ENCODE assay signal across 23 mouse cellular contexts in genomic region chr2:72857377-72857776, GRCm38 (mm10).
A peak's percentile ranks its signal among the peaks of the same experiment; 100 is the strongest.
DNase-seq lines count a peak whose midpoint lies in the region; ATAC-seq and TF ChIP-seq lines count a peak whose summit lies in the region.
"Had no signal": no experiment of that assay in that cellular context is flagged by ENCODE, and none has a peak within 500 bp of the region (broad histone marks: within the 10 kb centered on the region; RNA-seq: fewer than 3 reads in every experiment).

No protein-coding gene starts in this region.

- no peak overlapping the region for H3K4me3 ChIP-seq in lung, postnatal 0 days (ENCODE audit: low read depth, low read length)
- H3K4me3 ChIP-seq: embryonic facial prominence, embryonic 12.5 days; embryonic facial prominence, embryonic 15.5 days; heart, adult 2 months; heart, embryonic 10.5 days; heart, embryonic 13.5 days; hindbrain, embryonic 12.5 days had no signal

- ATAC-seq in inflammation-experienced regulatory T-cells, adult 6 months: peak; percentile 60
- ATAC-seq in lung, postnatal 0 days: no peak
- ATAC-seq: forebrain, embryonic 14.5 days; forebrain, postnatal 0 days; hindbrain, embryonic 16.5 days; intestine, postnatal 0 days had no signal

- TF ChIP-seq EP300 in lung, postnatal 0 days (IDR thresholded peaks at IDR 0.05): no peak

- H3K9ac ChIP-seq in lung, postnatal 0 days (replicated peaks; ENCODE audit: low read depth): no peak overlapping the region
- H3K9ac ChIP-seq: embryonic facial prominence, embryonic 12.5 days; embryonic facial prominence, embryonic 15.5 days; forebrain, postnatal 0 days; heart, embryonic 13.5 days; hindbrain, embryonic 12.5 days had no signal

- no peaks in the 10 kb centered on the region for H3K9me3 ChIP-seq in lung, postnatal 0 days (ENCODE audit: low read length)
- H3K9me3 ChIP-seq: embryonic facial prominence, embryonic 12.5 days; embryonic facial prominence, embryonic 15.5 days; heart, embryonic 10.5 days; heart, embryonic 13.5 days; hindbrain, embryonic 12.5 days had no signal

- H3K27me3 ChIP-seq in lung, postnatal 0 days (replicated peaks; ENCODE audit: insufficient read depth, low read length): no peaks in the 10 kb centered on the region
- H3K27me3 ChIP-seq: embryonic facial prominence, embryonic 12.5 days; embryonic facial prominence, embryonic 15.5 days; heart, embryonic 13.5 days; hindbrain, embryonic 12.5 days had no signal

- H3K27ac ChIP-seq in lung, postnatal 0 days (ENCODE audit: low read length): no peak overlapping the region
- H3K27ac ChIP-seq: embryonic facial prominence, embryonic 12.5 days; embryonic facial prominence, embryonic 15.5 days; heart, adult 2 months; heart, embryonic 10.5 days; heart, embryonic 13.5 days; hindbrain, embryonic 12.5 days had no signal

- no peak for TF ChIP-seq CTCF in lung, postnatal 0 days (IDR thresholded peaks at IDR 0.05)

- H3K4me1 ChIP-seq in lung, postnatal 0 days (ENCODE audit: insufficient read depth, low read depth, low read length): no peaks in the 10 kb centered on the region

- DNase-seq in CD4-positive, CD25-positive, alpha-beta regulatory T cell, adult 2 months (ENCODE audit: low read depth, low spot score): peak; percentile 59
- DNase-seq in T-cell, adult 2 months (ENCODE audit: low spot score): peak; percentile 17
- DNase-seq in natural killer cell, adult 2 months (ENCODE audit: low spot score in 2 of 2): no peak
- no peak for DNase-seq in cerebellum, adult 8-10 months
- no peak for DNase-seq in lung, postnatal 0 days (ENCODE audit: low spot score)
- DNase-seq: adrenal gland, postnatal 10 days; adrenal gland, postnatal 36 days; cerebellum, adult 18-20 months; cerebellum, adult 9-11 months; cerebellum, postnatal 25 days; forebrain, postnatal 0 days; gastrocnemius, postnatal 25 days; heart, adult 2 months; heart, postnatal 14 days had no signal

- no peak overlapping the region for H3K4me2 ChIP-seq in lung, postnatal 0 days (replicated peaks; ENCODE audit: low read depth, low read length)
- H3K4me2 ChIP-seq: embryonic facial prominence, embryonic 12.5 days; embryonic facial prominence, embryonic 15.5 days; heart, embryonic 13.5 days; hindbrain, embryonic 12.5 days had no signal

- 86% methylated on average over 5 of the region's 5 CpGs for WGBS in lung, postnatal 0 days

- H3K36me3 ChIP-seq in lung, postnatal 0 days (ENCODE audit: insufficient read depth, low read length): no peaks in the 10 kb centered on the region
- H3K36me3 ChIP-seq: embryonic facial prominence, embryonic 12.5 days; embryonic facial prominence, embryonic 15.5 days; heart, embryonic 10.5 days; heart, embryonic 13.5 days; hindbrain, embryonic 12.5 days had no signal

Comparison
In these comparisons a context has a peak if more than half of its experiments do, and no peak if none do; other contexts are left out.
1. DNase-seq: peak in CD4-positive, CD25-positive, alpha-beta regulatory T cell, adult 2 months (single experiment) and T-cell, adult 2 months (single experiment); none in natural killer cell, adult 2 months (0 of 2), cerebellum, adult 8-10 months (single experiment) and lung, postnatal 0 days (single experiment).